Mouse (Mus musculus): ENCODE measurements at regions not wholly inside any gene's neighbourhood (a gene's known extent, or its start where the extent isn't known, plus 50 kb on each side); places are given as distances from the start of the nearest gene placed in this dataset.

GRCm38 (mm10) chr8:86309460-86309859, 271.0 kb downstream of the Abcc12 start:
- no peak for TF ChIP-seq GATA1 (IDR thresholded peaks at IDR 0.05; ENCODE audit: borderline replicate concordance, low read length)
- TF ChIP-seq FLI1 (IDR thresholded peaks at IDR 0.05; ENCODE audit: low read length) = no peak
